Mouse (Mus musculus) liver, embryonic 16.5 days (tissue): ENCODE measurements at regions not wholly inside any gene's neighbourhood (a gene's known extent, or its start where the extent isn't known, plus 50 kb on each side); places are given as distances from the start of the nearest gene placed in this dataset.

Experiments used
- ATAC-seq: fragments of 200-750 bp; cut with Nextera tagmentation; 2 replicates; pipeline ENCODE4 v1.8.0; 2017; ENCODE audit warnings: low read depth, mild to moderate bottlenecking, moderate number of reproducible peaks, moderate library complexity
- H3K27ac ChIP-seq: fragments of 300-500 bp; sonication (generic); 2 replicates; pipeline ENCODE4 v1.5.1; 2014; ENCODE audit warnings: mild to moderate bottlenecking, low read length
- H3K27me3 ChIP-seq: fragments of 300-500 bp; sonication (generic); 2 replicates; pipeline ENCODE4 v1.6.1; 2014; ENCODE audit warnings: low read depth, low read length, mixed read lengths; ENCODE audit not compliant: control insufficient read depth, insufficient read depth
- H3K36me3 ChIP-seq: fragments of 300-500 bp; sonication (generic); 2 replicates; pipeline ENCODE4 v1.6.1; 2014; ENCODE audit warnings: mild to moderate bottlenecking; ENCODE audit not compliant: control insufficient read depth, insufficient read depth
- H3K4me1 ChIP-seq: fragments of 300-500 bp; sonication (generic); 2 replicates; pipeline ENCODE4 v1.6.1; 2014; ENCODE audit warnings: low read depth, low read length, mixed read lengths; ENCODE audit not compliant: control insufficient read depth
- H3K4me2 ChIP-seq: fragments of 300-500 bp; sonication (generic); 2 replicates; pipeline ENCODE4 v1.6.1; 2014; ENCODE audit warnings: low read depth, low read length, mixed read lengths
- H3K4me3 ChIP-seq: fragments of 300-500 bp; sonication (generic); 2 replicates; pipeline ENCODE4 v1.5.1; 2014; ENCODE audit warnings: low read depth, mild to moderate bottlenecking, low read length
- H3K9ac ChIP-seq: fragments of 300-500 bp; sonication (generic); 2 replicates; pipeline ENCODE4 v1.6.1; 2014; ENCODE audit warnings: low read depth, low read length
- H3K9me3 ChIP-seq: fragments of 300-500 bp; sonication (generic); replicated peaks from 2 replicates; pipeline ENCODE4 v1.6.1; 2016; ENCODE audit warnings: low read length; ENCODE audit not compliant: control insufficient read depth
- WGBS: fragments of 180-500 bp; shearing (Covaris S2); extraction: QIAGEN DNeasy Blood & Tissue Kit; methylation state at CpG from one replicate; pipeline ENCODE4 v1.1.7; 2014; ENCODE audit not compliant: insufficient replicate concordance; 5-methylcytosine and 5-hydroxymethylcytosine counted together

GRCm38 (mm10) chr11:19760861-19761693 lies 163.1 kb upstream of the Spred2 start:
- Histone ChIP-seq H3K9ac (no peak overlapping the region), H3K36me3 (no peaks in the 10 kb centered on the region), H3K27me3 (no peaks in the 10 kb centered on the region), H3K4me1 (no peaks in the 10 kb centered on the region), H3K9me3 (no peaks in the 10 kb centered on the region), H3K27ac (no peak overlapping the region), H3K4me3 (no peak overlapping the region), H3K4me2 (peak overlapping the region; percentile 32; the same call in 1 of the 2 replicates)
- 19% methylated on average over 16 of the region's 16 CpGs for WGBS
- no peak for ATAC-seq

GRCm38 (mm10) chr11:19761694-19761976 lies 162.5 kb upstream of the Spred2 start:
- Histone ChIP-seq H3K27me3 (no peaks in the 10 kb centered on the region), H3K27ac (no peak overlapping the region), H3K9ac (no peak overlapping the region), H3K4me2 (no peak overlapping the region), H3K4me3 (no peak overlapping the region), H3K4me1 (no peaks in the 10 kb centered on the region), H3K9me3 (no peaks in the 10 kb centered on the region), H3K36me3 (no peaks in the 10 kb centered on the region)
- WGBS: 36% methylated on average over 4 of the region's 4 CpGs
- no peak for ATAC-seq

GRCm38 (mm10) chr11:19767316-19767715 lies 156.9 kb upstream of the Spred2 start:
- H3K4me2 ChIP-seq: no peak overlapping the region
- no peaks in the 10 kb centered on the region for H3K9me3 ChIP-seq
- H3K27me3 ChIP-seq: no peaks in the 10 kb centered on the region
- no peak for ATAC-seq
- 66% methylated on average over 5 of the region's 5 CpGs for WGBS
- H3K9ac ChIP-seq: no peak overlapping the region
- no peaks in the 10 kb centered on the region for H3K4me1 ChIP-seq
- H3K27ac ChIP-seq: no peak overlapping the region
- no peaks in the 10 kb centered on the region for H3K36me3 ChIP-seq
- no peak overlapping the region for H3K4me3 ChIP-seq

- H3K36me3 ChIP-seq: no peaks in the 10 kb centered on the region
- no peak overlapping the region for H3K4me2 ChIP-seq
- H3K27ac ChIP-seq: no peak overlapping the region
- no peaks in the 10 kb centered on the region for H3K4me1 ChIP-seq
- no peaks in the 10 kb centered on the region for H3K27me3 ChIP-seq
- ATAC-seq: no peak
- no peak overlapping the region for H3K9ac ChIP-seq
- WGBS: 63% methylated on average over 9 of the region's 9 CpGs
- H3K9me3 ChIP-seq: no peaks in the 10 kb centered on the region
- H3K4me3 ChIP-seq: no peak overlapping the region
Observed at GRCm38 (mm10) chr11:19767871-19768270, 156.3 kb upstream of the Spred2 start.

GRCm38 (mm10) chr11:19768962-19769361 lies 155.2 kb upstream of the Spred2 start:
- no peak overlapping the region for H3K9ac ChIP-seq
- no peak overlapping the region for H3K27ac ChIP-seq
- WGBS: 65% methylated on average over 1 of the region's 1 CpGs
- H3K4me2 ChIP-seq: no peak overlapping the region
- no peak for ATAC-seq
- H3K9me3 ChIP-seq: no peaks in the 10 kb centered on the region
- H3K36me3 ChIP-seq: no peaks in the 10 kb centered on the region
- H3K4me3 ChIP-seq: no peak overlapping the region
- H3K27me3 ChIP-seq: no peaks in the 10 kb centered on the region
- no peaks in the 10 kb centered on the region for H3K4me1 ChIP-seq

- Histone ChIP-seq H3K4me1 (no peaks in the 10 kb centered on the region), H3K27me3 (no peaks in the 10 kb centered on the region), H3K4me2 (no peak overlapping the region), H3K36me3 (no peaks in the 10 kb centered on the region), H3K27ac (no peak overlapping the region), H3K9ac (no peak overlapping the region), H3K4me3 (no peak overlapping the region), H3K9me3 (no peaks in the 10 kb centered on the region)
- 38% methylated on average over 9 of the region's 9 CpGs for WGBS
- no peak for ATAC-seq
Observed at GRCm38 (mm10) chr11:19774010-19774409, 150.2 kb upstream of the Spred2 start.

GRCm38 (mm10) chr11:19775741-19776140 lies 148.4 kb upstream of the Spred2 start:
- Histone ChIP-seq H3K36me3 (no peaks in the 10 kb centered on the region), H3K4me1 (no peaks in the 10 kb centered on the region), H3K4me2 (no peak overlapping the region), H3K4me3 (no peak overlapping the region), H3K27me3 (no peaks in the 10 kb centered on the region), H3K9me3 (no peaks in the 10 kb centered on the region), H3K9ac (no peak overlapping the region), H3K27ac (no peak overlapping the region)
- no peak for ATAC-seq
- WGBS: 69% methylated on average over 4 of the region's 4 CpGs

GRCm38 (mm10) chr11:19776473-19777200 lies 147.5 kb upstream of the Spred2 start:
- Histone ChIP-seq H3K4me2 (no peak overlapping the region), H3K9me3 (no peaks in the 10 kb centered on the region), H3K4me1 (no peaks in the 10 kb centered on the region), H3K4me3 (no peak overlapping the region), H3K27ac (no peak overlapping the region), H3K9ac (no peak overlapping the region), H3K27me3 (no peaks in the 10 kb centered on the region), H3K36me3 (no peaks in the 10 kb centered on the region)
- WGBS: 57% methylated on average over 9 of the region's 9 CpGs
- no peak for ATAC-seq

GRCm38 (mm10) chr11:19778191-19778590 lies 146.0 kb upstream of the Spred2 start:
- H3K9me3 ChIP-seq: no peaks in the 10 kb centered on the region
- no peaks in the 10 kb centered on the region for H3K36me3 ChIP-seq
- no peak overlapping the region for H3K4me3 ChIP-seq
- H3K27me3 ChIP-seq: no peaks in the 10 kb centered on the region
- no peak overlapping the region for H3K4me2 ChIP-seq
- H3K9ac ChIP-seq: no peak overlapping the region
- no peak overlapping the region for H3K27ac ChIP-seq
- WGBS: 53% methylated on average over 2 of the region's 2 CpGs
- no peak for ATAC-seq
- H3K4me1 ChIP-seq: no peaks in the 10 kb centered on the region
